Mouse (Mus musculus) testis, postnatal 14 days (tissue): ENCODE measurements around the gene Cdk14.

ENCODE experiments used
- DNase-seq: peaks from one replicate; pipeline ENCODE4 v3.0.0; 2021; ENCODE audit warnings: low spot score

The Cdk14 gene

DNA sequence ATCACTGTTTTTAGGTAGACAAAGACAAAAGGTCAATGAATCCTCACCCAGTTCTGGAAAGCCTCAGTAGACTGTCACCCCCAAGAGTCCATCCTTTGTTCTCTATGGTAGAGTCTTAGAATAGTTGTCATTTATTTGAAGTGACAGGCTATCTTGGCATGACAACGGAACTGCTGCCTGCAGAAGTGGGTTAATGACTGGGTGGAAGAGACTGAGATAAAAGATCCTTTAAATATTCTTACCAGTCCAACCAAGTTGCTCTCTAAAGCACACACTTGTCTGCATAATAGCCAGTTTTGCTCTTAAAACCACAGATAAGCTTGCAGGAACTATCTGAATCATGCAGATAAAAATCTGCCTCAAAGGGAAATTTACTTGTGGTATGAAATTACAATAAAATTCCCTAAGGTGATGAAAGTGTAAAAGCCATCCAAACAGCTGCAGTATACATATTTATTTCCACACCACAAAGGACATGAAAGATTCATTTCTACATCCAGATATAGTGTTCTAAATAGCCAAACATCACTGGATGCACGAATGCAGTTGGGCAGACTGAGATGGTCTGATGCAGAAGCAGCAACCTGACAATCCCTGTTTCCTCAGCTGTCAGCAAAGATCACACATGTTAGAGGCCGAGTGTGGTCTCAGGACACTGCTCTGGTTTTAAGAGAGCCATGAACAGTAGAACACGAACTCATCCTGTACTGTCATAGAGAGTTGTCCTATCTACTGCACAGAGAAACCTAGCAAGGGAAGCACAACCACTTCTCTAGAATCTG, 363.8 kb downstream of the Cdk14 start:
- no peak for DNase-seq

GRCm38 (mm10) chr5:5055494-5055893, 364.6 kb downstream of the Cdk14 start:
- no peak for DNase-seq

DNA sequence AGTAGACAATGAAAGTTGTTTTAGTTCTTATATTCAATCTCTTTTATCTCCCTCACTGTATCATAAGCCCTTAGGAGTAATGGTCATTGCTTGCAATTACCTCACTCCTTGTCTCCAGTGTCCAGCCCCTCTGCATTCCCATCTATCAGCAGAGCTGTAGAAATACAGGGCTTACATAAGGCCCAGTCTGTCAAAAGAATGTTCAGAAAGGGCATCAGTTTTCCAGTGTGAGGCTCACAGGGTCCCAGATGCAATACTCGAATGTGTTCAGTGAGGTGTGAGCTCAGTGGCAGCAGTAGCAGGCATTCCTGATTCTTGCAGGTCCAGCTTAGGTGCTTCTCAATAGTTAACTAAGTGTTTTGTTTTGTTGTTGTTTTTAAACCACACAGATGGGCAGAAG, 365.8 kb downstream of the Cdk14 start:
- no peak for DNase-seq

GRCm38 (mm10) chr5:5044326-5044725, 375.8 kb downstream of the Cdk14 start:
- DNase-seq: no peak

- DNase-seq: no peak
Measured at GRCm38 (mm10) chr5:5042735-5043134, 377.4 kb downstream of the Cdk14 start.

GRCm38 (mm10) chr5:5041480-5041879, 378.6 kb downstream of the Cdk14 start:
- DNase-seq: no peak

GRCm38 (mm10) chr5:5039700-5040284, 380.3 kb downstream of the Cdk14 start:
- no peak for DNase-seq

DNA sequence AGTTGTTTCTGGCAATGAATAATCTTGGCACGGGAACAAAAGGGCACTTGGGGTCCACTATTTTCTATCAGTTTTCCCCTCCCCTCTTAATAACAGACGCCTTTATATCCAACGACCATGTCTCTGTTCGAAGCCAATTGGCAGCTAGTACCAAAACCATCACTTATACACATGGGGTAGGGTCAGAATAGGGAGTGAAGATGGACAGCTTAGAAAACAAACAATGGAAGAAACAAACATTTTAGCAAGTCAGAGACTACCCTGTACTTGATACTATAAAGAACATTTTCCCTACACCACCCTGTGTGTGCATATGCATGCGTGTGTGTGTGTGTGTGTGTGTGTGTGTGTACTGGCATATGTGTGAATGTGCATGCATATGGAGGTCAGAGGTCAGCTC, 386.7 kb downstream of the Cdk14 start:
- DNase-seq: no peak

DNA sequence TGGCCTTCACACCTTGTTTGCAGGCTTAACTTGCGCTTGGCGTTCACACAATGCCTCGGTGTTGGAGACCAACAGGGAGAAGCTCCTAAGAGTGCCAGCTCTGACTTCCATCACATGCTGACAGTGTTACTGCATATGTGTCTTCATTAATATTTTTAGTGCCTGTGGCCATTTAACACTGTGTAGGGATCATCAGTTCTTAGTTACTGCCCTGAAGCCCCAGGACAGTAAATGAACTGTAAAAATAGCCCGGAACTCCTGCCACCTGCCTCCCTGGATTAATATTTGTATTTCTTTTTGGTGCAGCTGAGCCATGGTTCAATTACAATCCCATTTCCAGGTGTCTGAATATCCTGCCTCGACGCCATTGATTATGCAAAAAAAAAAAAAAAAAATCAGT, 387.3 kb downstream of the Cdk14 start:
- no peak for DNase-seq

DNA sequence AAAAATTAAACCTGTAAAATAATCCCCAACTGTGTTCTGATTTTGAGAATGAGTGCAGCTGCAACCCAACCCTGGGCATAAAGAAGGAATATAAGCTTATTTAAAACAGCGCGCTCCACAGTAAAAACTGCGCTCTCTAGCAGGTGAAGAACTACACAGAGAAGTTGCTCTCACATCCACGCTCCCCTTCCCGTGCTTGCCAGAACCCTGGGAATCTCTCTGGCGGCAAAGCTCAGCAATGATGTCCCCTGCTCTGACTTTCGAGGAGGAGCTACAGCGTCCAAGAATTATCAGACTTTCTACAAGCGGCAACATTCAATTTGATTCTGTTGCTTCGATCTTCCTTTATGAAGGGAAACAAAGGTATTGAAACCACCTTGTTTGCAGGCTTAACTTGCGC, 387.7 kb downstream of the Cdk14 start:
- no peak for DNase-seq

DNA sequence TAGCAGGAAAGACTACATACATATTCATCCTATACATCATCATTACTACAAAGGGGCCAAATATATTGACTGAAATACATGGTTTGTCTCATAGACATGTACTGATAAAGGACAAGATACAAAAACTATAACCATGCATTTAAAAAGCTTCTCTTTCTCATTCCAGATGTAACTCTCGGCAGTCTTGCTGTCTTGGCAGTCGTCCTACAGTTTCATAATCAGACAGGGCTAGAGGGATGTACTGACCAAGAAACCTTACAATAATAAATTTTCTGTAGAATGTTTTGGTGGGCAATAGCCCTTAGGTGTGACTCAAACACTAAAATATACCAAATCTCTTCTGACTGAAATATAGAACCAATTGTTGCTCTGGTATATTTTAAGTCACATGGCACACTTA, 389.7 kb downstream of the Cdk14 start:
- DNase-seq: no peak

GRCm38 (mm10) chr5:5018959-5019358, 401.2 kb downstream of the Cdk14 start:
- DNase-seq: no peak

GRCm38 (mm10) chr5:5018242-5018641, 401.9 kb downstream of the Cdk14 start:
- no peak for DNase-seq

DNA sequence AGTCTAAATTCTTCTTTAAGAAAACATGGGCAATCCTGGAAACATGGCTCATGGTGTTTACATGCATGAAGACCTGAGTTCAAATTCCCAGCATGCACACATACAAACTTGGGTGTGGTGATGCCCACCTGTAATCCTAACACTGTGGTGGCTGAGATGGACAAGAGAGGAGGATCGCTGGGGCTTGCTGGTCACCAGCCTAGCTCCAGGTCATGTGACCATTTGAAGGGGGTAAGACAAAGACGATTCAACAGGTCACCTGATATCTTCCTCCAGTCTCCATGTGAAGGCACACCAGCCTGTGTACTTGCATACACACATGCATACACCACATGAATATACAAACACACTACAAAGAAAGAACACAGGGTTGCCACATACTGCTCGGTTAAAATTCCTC, 406.3 kb downstream of the Cdk14 start:
- no peak for DNase-seq

DNA sequence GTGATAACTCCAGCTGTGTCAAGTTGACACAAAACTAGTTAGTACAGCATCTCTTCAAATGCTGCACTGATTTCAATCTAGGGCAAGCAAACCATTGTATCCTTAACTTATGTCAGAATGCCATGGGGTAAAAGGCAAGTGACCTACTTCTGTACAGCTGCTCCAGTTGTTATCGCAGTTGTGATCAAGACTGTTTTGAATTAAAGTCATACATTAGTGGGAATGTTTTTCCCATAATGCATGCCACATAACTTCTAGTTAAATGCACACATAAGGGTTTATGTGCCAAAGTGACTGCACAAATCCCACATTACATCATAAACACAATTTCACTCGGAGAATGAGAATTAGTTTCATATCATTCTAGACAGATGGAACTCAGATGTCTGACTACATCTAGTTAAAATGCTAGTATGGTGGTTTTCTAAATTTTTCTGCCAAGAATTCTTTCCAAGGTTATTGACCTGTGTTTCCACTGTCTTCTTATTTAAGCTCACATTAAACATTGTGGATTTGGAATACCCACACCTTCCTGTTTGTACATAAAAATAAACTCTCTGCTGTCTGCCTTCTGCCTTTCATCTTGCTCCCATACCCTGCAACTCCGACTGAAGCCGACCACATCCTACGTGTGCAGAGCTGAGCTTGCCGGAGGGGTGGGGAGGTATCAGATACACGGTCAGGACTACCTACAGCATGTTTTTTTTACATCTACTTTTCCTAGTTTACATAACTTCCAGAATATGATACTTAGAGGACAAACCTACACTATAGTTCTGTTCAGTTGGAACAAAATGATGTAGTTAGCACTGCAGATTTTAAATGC, 407.4 kb downstream of the Cdk14 start:
- DNase-seq: no peak

DNA sequence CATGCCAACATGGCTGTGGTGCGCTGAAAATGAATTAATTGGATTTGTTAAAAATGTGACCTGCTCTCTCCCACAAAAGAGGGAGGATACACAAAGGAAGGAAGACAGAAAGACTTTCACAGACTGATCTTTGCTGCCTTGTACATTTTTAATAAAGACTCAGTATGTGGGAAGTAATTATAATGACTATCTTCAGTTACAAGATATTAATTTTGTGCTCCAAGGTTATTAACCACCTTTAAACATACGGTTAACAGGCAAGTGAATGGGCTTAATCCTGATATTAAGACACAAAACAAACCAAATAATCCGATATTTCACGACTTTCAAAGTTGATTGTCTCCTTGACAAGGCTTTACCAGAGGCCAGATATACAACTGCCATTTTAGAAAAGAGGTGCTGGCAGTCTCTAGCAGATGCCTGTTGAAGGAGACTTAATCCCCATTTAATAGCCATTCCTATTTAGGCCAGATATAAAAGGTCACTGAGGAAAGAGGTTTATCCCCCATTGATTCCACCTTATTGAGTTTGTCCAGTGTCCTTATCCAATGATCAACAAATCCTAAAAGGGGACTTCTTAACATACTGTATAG, 411.9 kb downstream of the Cdk14 start:
- no peak for DNase-seq

- no peak for DNase-seq
Measured at GRCm38 (mm10) chr5:5007489-5008152, 412.5 kb downstream of the Cdk14 start.

DNA sequence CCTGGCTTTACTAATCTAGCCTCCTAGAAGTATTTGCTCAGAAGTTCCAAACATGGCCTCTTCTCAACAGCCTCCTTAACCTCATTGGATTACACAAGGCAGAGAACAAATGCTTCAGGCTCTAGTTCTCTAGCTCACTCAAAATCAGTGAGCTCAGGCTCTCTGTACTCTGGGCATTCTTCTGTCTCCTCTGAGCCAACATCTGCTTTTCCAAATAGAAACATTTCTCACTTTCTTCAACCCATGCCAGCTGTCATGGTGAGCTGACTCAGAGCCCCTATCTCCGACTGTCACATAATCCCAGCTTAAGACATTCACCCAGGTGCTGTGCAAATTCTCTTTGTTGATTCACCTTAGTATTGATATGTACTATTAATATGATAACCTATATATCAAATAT, 414.5 kb downstream of the Cdk14 start:
- no peak for DNase-seq

GRCm38 (mm10) chr5:5004740-5005139, 415.4 kb downstream of the Cdk14 start:
- DNase-seq: no peak

- DNase-seq: no peak
Measured at GRCm38 (mm10) chr5:4993192-4993601, 426.9 kb downstream of the Cdk14 start.

DNA sequence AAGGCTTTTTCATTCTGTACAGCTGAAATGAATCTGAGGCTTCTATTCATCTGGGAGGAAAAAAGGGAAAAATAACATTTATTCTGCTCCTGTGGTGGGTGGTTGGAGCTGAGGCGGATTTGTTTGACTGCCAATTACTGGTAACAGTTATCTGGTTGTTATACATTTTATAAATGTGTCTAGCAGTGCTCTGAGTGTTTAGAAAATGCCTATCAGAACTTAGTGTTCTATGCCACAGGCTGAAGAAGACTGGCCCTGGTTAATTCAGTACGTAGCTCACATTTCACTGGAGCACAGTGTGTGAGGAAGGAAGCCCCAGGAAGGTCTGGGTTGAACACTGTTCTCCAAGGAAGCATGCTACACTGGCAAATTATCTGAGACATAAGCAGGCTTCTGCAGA, 429.1 kb downstream of the Cdk14 start:
- no peak for DNase-seq

GRCm38 (mm10) chr5:4990237-4990636, 429.9 kb downstream of the Cdk14 start:
- DNase-seq: no peak
